18 mouse cellular contexts compared by ENCODE assay signal in genomic region chr5:15507757-15508459, GRCm38 (mm10). TPM values are rescaled to one million over a fixed set of nuclear protein-coding genes. Genes with fewer than 3 reads are reported as not detected.
DNase-seq lines count a peak whose midpoint lies in the region; ATAC-seq and TF ChIP-seq lines count a peak whose summit lies in the region.
"Not testable (repeated sequence)": the region's sequence is repeated elsewhere in the genome, so short reads cannot be mapped to it uniquely, and the experiment has no call there.
"Had no signal": no experiment of that assay in that cellular context is flagged by ENCODE, and none has a peak within 500 bp of the region (broad histone marks: within the 10 kb centered on the region; RNA-seq: fewer than 3 reads in every experiment).

No protein-coding gene starts in this region.

- not testable (repeated sequence) for H3K27ac ChIP-seq in forebrain, embryonic 10.5 days; heart, embryonic 11.5 days (ENCODE audit: low read depth, low read length); hindbrain, embryonic 14.5 days; kidney, embryonic 16.5 days (ENCODE audit: low read length); liver, postnatal 0 days (ENCODE audit: low read depth); midbrain, embryonic 16.5 days (ENCODE audit: low read length); stomach, postnatal 0 days (replicated peaks)

- 65% methylated on average over 6 of the region's 6 CpGs for WGBS in forebrain, embryonic 10.5 days
- 57% methylated on average over 6 of the region's 6 CpGs for WGBS in heart, embryonic 11.5 days (ENCODE audit: insufficient replicate concordance)
- WGBS in hindbrain, embryonic 14.5 days: 71% methylated on average over 6 of the region's 6 CpGs
- 67% methylated on average over 6 of the region's 6 CpGs for WGBS in kidney, embryonic 16.5 days
- 62% methylated on average over 6 of the region's 6 CpGs for WGBS in liver, postnatal 0 days (ENCODE audit: insufficient replicate concordance)
- 68% methylated on average over 6 of the region's 6 CpGs for WGBS in midbrain, embryonic 16.5 days
- 60% methylated on average over 6 of the region's 6 CpGs for WGBS in stomach, postnatal 0 days

- not testable (repeated sequence) for H3K4me2 ChIP-seq in heart, embryonic 11.5 days; hindbrain, embryonic 14.5 days (replicated peaks); kidney, embryonic 16.5 days (replicated peaks; ENCODE audit: low read depth, low read length); liver, postnatal 0 days (ENCODE audit: low read depth, low read length); midbrain, embryonic 16.5 days (ENCODE audit: low read length); stomach, postnatal 0 days (replicated peaks; ENCODE audit: low read depth)

- not testable (repeated sequence) for H3K9ac ChIP-seq in heart, embryonic 11.5 days (ENCODE audit: low read depth, low read length); hindbrain, embryonic 14.5 days; kidney, embryonic 16.5 days (replicated peaks; ENCODE audit: low read length); liver, postnatal 0 days (replicated peaks); midbrain, embryonic 16.5 days (ENCODE audit: low read depth, low read length); stomach, postnatal 0 days (ENCODE audit: low read length)

- 0 out of 2 replicates have a peak, but pooled peaks have one; percentile 2 for TF ChIP-seq CTCF in G1E (IDR thresholded peaks at IDR 0.05; ENCODE audit: low read depth, low read length)
- not testable (repeated sequence) for TF ChIP-seq CTCF in liver, postnatal 0 days (IDR thresholded peaks at IDR 0.05; ENCODE audit: low read depth); stomach, postnatal 0 days (IDR thresholded peaks at IDR 0.05; ENCODE audit: low read depth)

- not testable (repeated sequence) for H3K9me3 ChIP-seq in G1E (replicated peaks); liver, postnatal 0 days (ENCODE audit: low read length); stomach, postnatal 0 days (ENCODE audit: control insufficient read depth, low read length)
- peaks cover 69% of the 10 kb centered on the region for H3K9me3 ChIP-seq in forebrain, embryonic 10.5 days
- H3K9me3 ChIP-seq in heart, embryonic 11.5 days (replicated peaks; ENCODE audit: control insufficient read depth, low read length): peaks cover 17% of the 10 kb centered on the region
- peaks cover 43% of the 10 kb centered on the region for H3K9me3 ChIP-seq in hindbrain, embryonic 14.5 days (ENCODE audit: control insufficient read depth, low read length)
- H3K9me3 ChIP-seq in kidney, embryonic 16.5 days (ENCODE audit: low read length): peaks cover 19% of the 10 kb centered on the region
- peaks cover 23% of the 10 kb centered on the region for H3K9me3 ChIP-seq in midbrain, embryonic 16.5 days (replicated peaks; ENCODE audit: control insufficient read depth, low read length, poor library complexity, severe bottlenecking)

- not testable (repeated sequence) for H3K4me3 ChIP-seq in G1E (ENCODE audit: low read depth, low read length); forebrain, embryonic 10.5 days; heart, embryonic 11.5 days (ENCODE audit: low read depth, low read length); hindbrain, embryonic 14.5 days (replicated peaks; ENCODE audit: low read length); kidney, embryonic 16.5 days (ENCODE audit: low read length); liver, postnatal 0 days (ENCODE audit: low read depth, low read length); midbrain, embryonic 16.5 days (ENCODE audit: low read depth, low read length); stomach, postnatal 0 days (ENCODE audit: low read depth, low read length)

- not testable (repeated sequence) for H3K27me3 ChIP-seq in G1E (ENCODE audit: insufficient read depth, low read length); forebrain, embryonic 10.5 days (ENCODE audit: poor library complexity, severe bottlenecking); heart, embryonic 11.5 days (ENCODE audit: control insufficient read depth, insufficient read depth, low read length); hindbrain, embryonic 14.5 days (ENCODE audit: control insufficient read depth, insufficient read depth, low read length); kidney, embryonic 16.5 days (ENCODE audit: insufficient read depth, low read length); liver, postnatal 0 days (ENCODE audit: insufficient read depth, low read length); midbrain, embryonic 16.5 days (ENCODE audit: control insufficient read depth, insufficient read depth, low read depth, low read length); stomach, postnatal 0 days (ENCODE audit: control insufficient read depth, insufficient read depth, low read length)

- TF ChIP-seq EP300 in liver, postnatal 0 days (IDR thresholded peaks at IDR 0.05; ENCODE audit: low read depth); stomach, postnatal 0 days (optimal IDR thresholded peaks at IDR 0.05): not testable (repeated sequence)

- not testable (repeated sequence) for DNase-seq in G1E (ENCODE audit: low spot score); liver, postnatal 0 days; stomach, postnatal 0 days (ENCODE audit: low spot score)
- peak; percentile 18 for DNase-seq in forebrain, embryonic 10.5 days (ENCODE audit: extremely low spot score, low spot score)
- DNase-seq in hindbrain, embryonic 14.5 days (ENCODE audit: low spot score): peak; percentile 27

- not testable (repeated sequence) for ATAC-seq in G1E (ENCODE audit: extremely low read depth, insufficient number of reproducible peaks, low FRiP score, poor library complexity, severe bottlenecking)
- ATAC-seq in heart, embryonic 11.5 days (replicated peaks; ENCODE audit: insufficient number of reproducible peaks, low FRiP score, low TSS enrichment): peak; percentile 85
- peak; percentile 64; the same call in 1 of the 2 replicates for ATAC-seq in hindbrain, embryonic 14.5 days (ENCODE audit: low FRiP score)
- peak; percentile 65 for ATAC-seq in kidney, embryonic 16.5 days (ENCODE audit: low FRiP score, low TSS enrichment)
- ATAC-seq in liver, postnatal 0 days: peak; percentile 23
- peak; percentile 72 for ATAC-seq in midbrain, embryonic 16.5 days
- ATAC-seq in stomach, postnatal 0 days (ENCODE audit: low FRiP score, low TSS enrichment): peak; percentile 71

- H3K4me1 ChIP-seq in G1E (ENCODE audit: insufficient read depth, low read depth, low read length); forebrain, embryonic 10.5 days; heart, embryonic 11.5 days (ENCODE audit: control insufficient read depth, insufficient read depth, low read length); hindbrain, embryonic 14.5 days (replicated peaks; ENCODE audit: control insufficient read depth, insufficient read depth, low read length); kidney, embryonic 16.5 days (ENCODE audit: insufficient read depth, low read length); liver, postnatal 0 days (ENCODE audit: insufficient read depth); midbrain, embryonic 16.5 days (ENCODE audit: control insufficient read depth, insufficient read depth, low read length); stomach, postnatal 0 days (replicated peaks; ENCODE audit: control insufficient read depth, insufficient read depth): not testable (repeated sequence)

- H3K36me3 ChIP-seq in G1E (replicated peaks); forebrain, embryonic 10.5 days (replicated peaks); heart, embryonic 11.5 days (ENCODE audit: control insufficient read depth, insufficient read depth, low read length); hindbrain, embryonic 14.5 days (replicated peaks; ENCODE audit: control insufficient read depth, insufficient read depth); kidney, embryonic 16.5 days (ENCODE audit: insufficient read depth, low read length); liver, postnatal 0 days (replicated peaks; ENCODE audit: insufficient read depth, low read length); midbrain, embryonic 16.5 days (ENCODE audit: control insufficient read depth, insufficient read depth, low read length); stomach, postnatal 0 days (ENCODE audit: control insufficient read depth, insufficient read depth, low read length): not testable (repeated sequence)

RNA-seq across cellular contexts. Expression of gene Gm21190, which starts 21.1 kb away (rescaled TPM):
- total RNA-seq in G1E (2014; fragmentation: Nextera tagmentation): not detected in 2 replicates
- 0.16 TPM in 1 of 2 replicates, not detected in the other for total RNA-seq in G1E (2017)
- not detected in 2 replicates for polyA plus RNA-seq in G1E (2012)
- not detected in 2 replicates for polyA plus RNA-seq in forebrain, embryonic 10.5 days (2016; fragmentation: Nextera tagmentation; extraction: Ambion mirVana)
- 0.24 TPM in 1 of 2 replicates, not detected in the other for polyA plus RNA-seq in heart, embryonic 11.5 days (2014; fragmentation: Nextera tagmentation; extraction: Ambion mirVana)
- not detected in 2 replicates for polyA plus RNA-seq in hindbrain, embryonic 14.5 days (2014; fragmentation: Nextera tagmentation; extraction: Ambion mirVana)
- not detected in 2 replicates for polyA plus RNA-seq in kidney, embryonic 16.5 days (2015; fragmentation: Nextera tagmentation; extraction: Ambion mirVana)
- polyA plus RNA-seq in liver, postnatal 0 days (2015; fragmentation: Nextera tagmentation; extraction: Ambion mirVana): not detected in 2 replicates
- polyA plus RNA-seq in midbrain, embryonic 16.5 days (2015; fragmentation: Nextera tagmentation; extraction: Ambion mirVana): not detected in 2 replicates
- polyA plus RNA-seq in stomach, postnatal 0 days (2015; fragmentation: Nextera tagmentation; extraction: Ambion mirVana): not detected in 2 replicates
- total RNA-seq: adrenal gland, postnatal 25 days; gastrocnemius, postnatal 25 days; heart, postnatal 10 days; layer of hippocampus, postnatal 36 days; left cerebral cortex, postnatal 4 days; MEL; neutrophil, adult 5-6 weeks had no signal
- polyA plus RNA-seq: C2C12; frontal cortex, adult 2 months; large intestine, adult 2 months had no signal

RNA-seq across cellular contexts. Expression of gene Gm21149, which starts 31.6 kb away (rescaled TPM):
- not detected in 2 replicates for total RNA-seq in G1E (2014; fragmentation: Nextera tagmentation)
- total RNA-seq in G1E (2017): 0.12 and 0.66 TPM in 2 replicates
- not detected in 2 replicates for polyA plus RNA-seq in G1E (2012)
- not detected in 2 replicates for polyA plus RNA-seq in forebrain, embryonic 10.5 days (2016; fragmentation: Nextera tagmentation; extraction: Ambion mirVana)
- polyA plus RNA-seq in heart, embryonic 11.5 days (2014; fragmentation: Nextera tagmentation; extraction: Ambion mirVana): not detected in 2 replicates
- not detected in 2 replicates for polyA plus RNA-seq in hindbrain, embryonic 14.5 days (2014; fragmentation: Nextera tagmentation; extraction: Ambion mirVana)
- not detected in 2 replicates for polyA plus RNA-seq in kidney, embryonic 16.5 days (2015; fragmentation: Nextera tagmentation; extraction: Ambion mirVana)
- polyA plus RNA-seq in liver, postnatal 0 days (2015; fragmentation: Nextera tagmentation; extraction: Ambion mirVana): not detected in 2 replicates
- not detected in 2 replicates for polyA plus RNA-seq in midbrain, embryonic 16.5 days (2015; fragmentation: Nextera tagmentation; extraction: Ambion mirVana)
- 0.29 TPM in 1 of 2 replicates, not detected in the other for polyA plus RNA-seq in stomach, postnatal 0 days (2015; fragmentation: Nextera tagmentation; extraction: Ambion mirVana)
- total RNA-seq: adrenal gland, postnatal 25 days; gastrocnemius, postnatal 25 days; heart, postnatal 10 days; layer of hippocampus, postnatal 36 days; left cerebral cortex, postnatal 4 days; MEL; neutrophil, adult 5-6 weeks had no signal
- polyA plus RNA-seq: frontal cortex, adult 2 months; large intestine, adult 2 months had no signal
